Mouse (Mus musculus) C2C12 (cell line): ENCODE measurements around the gene Ppm1l.

Experiments used
- CEBPB ChIP-seq: IDR thresholded peaks from one replicate; pipeline ENCODE4 v1.6.1; 2011; ENCODE audit warnings: low read depth, mild to moderate bottlenecking, control low read depth, moderate library complexity
- CTCF ChIP-seq: IDR thresholded peaks from one replicate; pipeline ENCODE4 v1.5.1; 2011; ENCODE audit not compliant: control insufficient read depth, insufficient read depth, insufficient read length
- USF1 ChIP-seq: IDR thresholded peaks from one replicate; pipeline ENCODE4 v1.6.1; 2011; ENCODE audit warnings: low read depth, mild to moderate bottlenecking, control low read depth, moderate library complexity

GRCm38 (mm10) chr3:69532687-69533086 is 216.0 kb downstream of the Ppm1l start:
- TF ChIP-seq CTCF (no peak), CEBPB (no peak), USF1 (no peak)
